Mouse (Mus musculus) ovary, postnatal 14 days (tissue): ENCODE results near the gene Spty2d1.
"Not testable (repeated sequence)": the region's sequence is repeated elsewhere in the genome, so short reads cannot be mapped to it uniquely, and the experiment has no call there.

Experiments used
- DNase-seq: peaks from one replicate; pipeline ENCODE4 v3.0.0; 2022; ENCODE audit warnings: low spot score

Spty2d1 gene

GRCm38 (mm10) chr7:47008168-47008993 lies at the start of gene Spty2d1:
TSS of gene Spty2d1 (minus strand) at chr7:47008411.
- DNase-seq = peak; percentile 99

GRCm38 (mm10) chr7:47056273-47056672 lies 48.1 kb upstream of the Spty2d1 start:
- no peak for DNase-seq

GRCm38 (mm10) chr7:47055744-47056143 lies 47.5 kb upstream of the Spty2d1 start:
- DNase-seq = no peak

GRCm38 (mm10) chr7:47054666-47055065 lies 46.5 kb upstream of the Spty2d1 start:
- no peak for DNase-seq

DNA sequence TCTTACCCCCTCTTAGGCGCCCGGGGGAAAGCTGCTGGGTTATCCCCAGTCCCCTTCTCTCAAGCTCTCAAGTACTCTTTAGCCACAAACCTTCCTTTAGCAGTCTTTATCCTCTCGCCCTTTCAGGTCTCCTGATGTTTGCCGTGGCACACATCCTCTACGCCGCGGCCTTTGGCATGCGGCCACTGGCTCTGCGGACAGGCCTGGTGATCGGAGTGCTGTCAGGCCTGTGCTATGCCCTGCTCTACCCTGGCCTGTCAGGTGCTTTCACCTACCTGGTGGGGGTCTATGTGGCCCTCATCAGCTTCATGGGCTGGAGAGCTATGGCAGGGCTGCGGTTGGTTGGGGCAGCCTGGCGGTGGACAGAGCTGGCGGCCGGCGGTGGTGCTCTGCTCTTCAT lies 45.1 kb upstream of the Spty2d1 start:
- DNase-seq = no peak

GRCm38 (mm10) chr7:47052276-47052675 lies 44.1 kb upstream of the Spty2d1 start:
- DNase-seq = peak; percentile 41

DNA sequence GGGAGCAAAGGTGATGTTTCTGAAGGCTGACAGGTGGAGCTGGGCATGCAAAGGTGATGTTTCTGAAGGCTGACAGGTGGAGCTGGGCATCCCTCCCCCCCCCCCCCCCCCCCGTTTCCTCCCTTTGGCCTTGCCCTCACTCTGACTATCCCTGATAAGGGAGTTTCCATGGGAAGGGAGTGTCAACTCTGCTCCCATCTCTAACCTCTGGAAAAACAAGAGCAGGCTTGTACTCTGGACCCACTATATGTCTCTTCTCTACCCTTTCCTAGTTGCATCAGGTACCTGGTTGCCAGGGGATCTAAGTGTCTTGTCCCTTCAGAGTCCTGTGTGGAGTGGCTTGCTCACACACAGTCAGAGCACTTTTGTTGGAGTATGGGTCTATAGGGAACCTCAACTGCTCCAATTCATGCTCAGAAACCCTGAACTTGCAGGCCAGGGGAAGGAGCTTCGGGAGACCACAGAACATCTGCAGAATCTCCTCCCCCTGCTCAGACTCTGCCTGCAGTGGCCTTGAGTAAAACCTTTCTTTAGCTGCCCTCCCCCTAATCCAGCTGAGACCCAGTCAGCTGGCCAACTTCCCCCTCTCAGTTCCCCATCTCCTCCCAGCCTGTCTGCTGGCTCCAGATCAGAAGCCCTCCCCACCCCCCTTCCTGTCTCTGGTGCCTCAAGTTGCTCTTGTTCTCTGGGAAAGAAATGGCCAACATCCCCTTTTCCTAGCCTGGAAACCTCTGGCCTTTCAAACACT lies 43.4 kb upstream of the Spty2d1 start:
- peak; percentile 49 for DNase-seq

DNA sequence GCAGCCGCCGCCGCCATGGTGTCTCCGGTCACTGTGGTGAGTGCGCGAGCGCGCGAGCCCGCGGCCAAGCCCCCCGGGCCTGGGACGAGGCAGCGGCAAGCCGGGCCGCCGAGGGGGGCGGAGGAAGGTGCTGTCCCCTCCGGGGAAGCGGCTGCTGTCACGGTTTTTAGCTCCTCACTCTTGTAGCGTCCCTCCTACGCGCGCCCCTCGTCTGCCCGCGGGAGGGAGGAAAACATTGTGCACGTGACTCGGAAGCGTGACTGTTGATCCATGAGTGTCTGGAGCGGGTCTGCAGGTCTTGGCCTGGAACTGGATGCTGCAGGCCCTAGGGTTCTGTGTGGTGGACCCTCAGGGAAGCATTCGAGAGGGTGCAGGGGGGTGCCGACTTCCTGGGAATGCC lies 42.6 kb upstream of the Spty2d1 start:
- no peak for DNase-seq

DNA sequence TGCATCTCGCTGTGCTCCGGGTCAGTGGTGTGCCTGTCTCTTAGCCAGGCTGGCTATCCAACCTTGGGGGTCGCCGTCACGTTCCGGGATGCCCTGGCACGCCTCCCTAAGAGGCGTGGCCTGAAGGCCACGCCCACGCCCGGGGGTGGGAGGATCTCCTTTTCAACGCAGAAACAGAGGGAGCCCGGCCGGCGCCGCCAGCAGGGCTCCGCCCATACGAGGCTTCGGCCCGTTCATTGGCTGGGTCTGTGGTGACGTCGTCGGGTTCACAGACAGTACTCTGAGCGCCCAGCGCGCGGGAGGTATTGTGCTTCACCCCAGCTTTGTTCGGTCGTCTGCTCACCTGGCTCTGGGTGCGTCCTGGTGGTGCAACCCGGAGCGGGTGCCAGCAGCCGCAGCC lies 42.2 kb upstream of the Spty2d1 start, which contains the start of gene Tmem86a:
Gene Tmem86a, plus strand, starts transcription at position 236 of the 400 bp plus-strand sequence.
- DNase-seq = peak; percentile 88

DNA sequence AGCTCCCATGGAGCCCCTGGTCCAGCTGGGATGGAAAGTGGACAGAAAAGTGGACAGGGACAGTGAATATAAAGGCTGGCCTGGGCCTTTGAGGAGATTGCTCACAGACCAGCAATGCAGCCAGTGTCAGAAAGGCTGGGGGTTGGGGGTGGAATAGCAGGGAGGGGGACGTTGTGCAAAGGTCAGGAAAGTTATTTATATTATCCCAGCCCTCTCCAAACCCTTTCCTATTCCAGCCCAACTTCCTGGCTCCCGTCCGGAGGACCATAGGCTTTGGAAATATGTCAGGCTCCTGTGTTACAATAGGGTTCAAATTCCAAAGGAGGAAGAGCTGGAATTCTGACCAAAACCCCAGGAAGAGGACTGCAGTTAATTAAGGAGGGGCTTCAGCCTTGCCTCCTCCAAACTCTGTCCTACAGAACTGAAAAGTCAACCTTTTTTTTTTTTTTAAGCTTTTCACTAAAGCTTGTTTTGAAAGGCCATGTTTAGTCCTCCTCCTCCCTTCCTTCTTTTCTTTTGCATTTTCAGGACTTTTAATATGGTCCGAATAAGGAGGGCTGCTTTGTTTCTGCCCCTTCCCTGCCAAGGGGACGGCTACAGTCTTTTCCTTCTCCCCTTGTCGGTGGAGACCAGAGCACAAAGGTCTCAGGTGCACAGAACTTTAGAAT lies 34.7 kb upstream of the Spty2d1 start:
- DNase-seq = no peak

DNA sequence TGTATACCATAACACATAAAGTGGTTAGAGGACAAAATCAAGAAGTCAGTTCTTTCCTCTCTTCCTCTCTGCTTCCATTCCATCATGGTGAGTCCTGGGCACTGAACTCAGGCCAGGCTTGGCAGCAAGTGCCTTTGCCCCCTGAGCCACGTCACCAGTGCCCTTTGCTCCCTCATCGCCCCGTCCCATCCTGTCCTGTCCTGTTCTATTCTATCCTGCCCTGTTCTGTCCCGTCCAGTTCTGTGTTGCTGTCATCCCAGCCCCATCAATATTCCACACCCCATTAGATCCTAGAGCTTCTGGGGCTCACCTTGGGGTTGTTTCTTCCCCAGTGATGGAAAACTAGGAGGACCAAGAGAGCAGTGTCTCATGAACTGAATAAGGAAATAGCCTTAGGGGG lies 33.9 kb upstream of the Spty2d1 start:
- DNase-seq = no peak

DNA sequence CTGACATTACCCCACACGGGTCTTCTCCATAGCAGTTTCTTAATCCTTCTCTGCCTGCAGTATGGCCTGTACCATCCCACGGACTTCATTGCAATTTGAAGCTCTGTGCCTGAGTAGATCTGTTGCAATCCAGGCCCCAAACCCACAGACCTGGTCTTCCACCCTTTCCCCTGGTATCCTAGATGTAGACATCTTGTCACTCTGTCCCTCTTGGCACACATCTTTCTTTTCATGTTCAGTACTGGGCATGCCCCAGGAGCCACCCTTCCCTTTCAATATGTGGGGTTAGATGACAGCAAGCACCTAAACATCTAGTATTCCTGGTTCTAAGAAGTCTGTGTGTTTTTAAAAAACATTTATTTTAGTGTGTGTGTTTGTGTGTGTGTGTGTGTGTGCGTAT lies 33.5 kb upstream of the Spty2d1 start:
- no peak for DNase-seq

DNA sequence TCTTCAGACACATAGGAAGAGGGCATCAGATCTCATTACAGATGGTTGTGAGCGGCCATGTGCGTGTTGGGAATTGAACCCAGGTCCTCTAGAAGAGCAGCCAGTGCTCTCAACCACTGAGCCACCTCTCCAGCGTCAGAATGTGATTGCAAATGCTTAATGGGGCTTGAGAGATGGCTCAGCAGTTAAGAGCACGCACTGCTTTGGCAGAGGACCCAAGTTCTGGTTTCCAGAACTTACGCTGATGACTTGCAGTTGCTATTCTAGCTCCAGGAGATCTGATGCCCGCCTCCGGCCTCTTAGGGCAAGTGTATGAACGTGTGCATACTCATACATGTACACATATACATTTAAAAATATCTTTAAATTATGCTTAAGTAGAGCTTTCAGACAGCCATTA lies 27.2 kb upstream of the Spty2d1 start:
- no peak for DNase-seq

GRCm38 (mm10) chr7:47034785-47035384 lies 26.7 kb upstream of the Spty2d1 start:
- no peak for DNase-seq

DNA sequence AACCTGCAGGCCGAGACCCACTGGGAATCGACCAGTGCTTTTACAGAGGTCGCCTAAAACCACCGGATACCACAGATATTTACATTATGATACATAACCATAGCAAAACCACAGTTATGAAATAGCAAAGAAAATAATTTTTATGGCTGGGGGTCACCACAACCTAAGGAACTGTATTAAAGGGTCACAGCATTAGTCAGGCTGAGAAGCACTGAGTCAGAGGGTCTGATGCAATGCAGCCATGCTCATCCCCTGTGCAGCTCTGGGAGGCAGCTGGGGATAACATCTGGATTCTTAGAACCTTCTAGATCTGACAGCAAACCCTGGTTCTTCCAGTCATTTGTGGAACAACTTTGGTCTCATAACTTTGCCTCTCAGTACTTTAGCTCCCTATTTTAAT lies 23.2 kb upstream of the Spty2d1 start:
- no peak for DNase-seq

DNA sequence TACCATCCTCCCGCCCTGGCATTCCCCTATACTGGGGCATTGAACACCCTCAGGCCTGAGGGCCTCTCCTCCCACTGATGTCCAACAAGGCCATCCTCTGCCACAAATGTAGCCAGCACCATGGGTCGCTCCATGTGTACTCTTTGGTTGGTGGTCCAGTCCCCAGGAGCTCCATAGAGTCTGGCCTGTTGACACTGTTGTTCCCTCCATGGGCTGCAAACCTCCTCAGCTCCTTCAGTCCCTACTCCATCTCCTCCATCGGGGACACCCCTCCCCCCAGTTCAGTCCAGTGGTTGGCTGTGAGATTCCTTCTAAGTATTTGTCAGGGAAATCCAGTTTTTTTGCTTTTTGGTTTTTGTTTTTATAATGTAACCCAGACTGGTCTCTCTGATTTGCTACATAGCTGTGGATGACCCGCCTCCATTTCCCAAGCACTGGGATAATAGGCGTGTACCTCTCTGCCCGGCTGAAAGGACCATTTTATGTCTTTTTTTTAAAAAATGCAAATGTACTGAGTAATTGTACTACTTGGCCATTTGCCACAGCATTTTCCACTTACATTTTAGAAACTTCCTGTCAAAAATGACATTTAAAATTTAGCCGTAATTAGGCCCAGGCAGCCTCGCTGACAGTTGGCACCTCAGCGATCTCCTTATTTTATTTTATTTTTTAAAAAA lies 22.4 kb upstream of the Spty2d1 start:
- no peak for DNase-seq

DNA sequence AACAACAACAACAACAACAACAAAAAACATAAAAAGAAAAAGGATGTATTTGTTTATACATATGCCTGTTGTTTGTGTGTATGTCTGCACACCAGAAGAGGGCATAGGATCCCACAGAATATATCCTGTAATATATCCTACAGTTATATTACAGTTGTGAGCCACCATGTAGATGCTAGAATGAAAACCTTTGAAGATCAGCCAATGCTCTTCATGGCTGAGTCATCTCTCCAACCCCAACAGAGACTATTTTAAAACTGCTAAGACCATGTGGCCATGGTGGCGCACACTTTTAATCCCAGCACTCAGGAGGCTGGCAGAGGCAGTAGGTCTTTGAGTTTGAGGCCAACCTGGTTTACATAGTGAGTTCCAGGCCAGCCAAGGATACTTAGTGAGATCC lies 19.3 kb upstream of the Spty2d1 start:
- DNase-seq = no peak

DNA sequence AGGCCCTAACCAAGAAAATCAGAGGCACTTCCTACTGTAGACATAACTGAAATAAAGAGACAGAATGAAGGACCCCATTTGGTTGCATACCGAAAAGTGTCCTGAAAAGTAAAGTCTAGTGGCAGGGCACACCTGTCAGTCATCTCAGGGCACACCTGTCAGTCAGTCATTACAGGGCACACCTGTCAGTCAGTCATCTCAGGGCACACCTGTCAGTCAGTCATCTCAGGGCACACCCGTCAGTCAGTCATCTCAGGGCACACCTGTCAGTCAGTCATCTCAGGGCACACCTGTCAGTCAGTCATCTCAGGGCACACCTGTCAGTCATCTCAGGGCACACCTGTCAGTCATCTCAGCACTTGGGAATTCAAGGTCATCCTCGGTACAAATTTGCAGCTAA lies 18.7 kb upstream of the Spty2d1 start:
- DNase-seq = not testable (repeated sequence)

DNA sequence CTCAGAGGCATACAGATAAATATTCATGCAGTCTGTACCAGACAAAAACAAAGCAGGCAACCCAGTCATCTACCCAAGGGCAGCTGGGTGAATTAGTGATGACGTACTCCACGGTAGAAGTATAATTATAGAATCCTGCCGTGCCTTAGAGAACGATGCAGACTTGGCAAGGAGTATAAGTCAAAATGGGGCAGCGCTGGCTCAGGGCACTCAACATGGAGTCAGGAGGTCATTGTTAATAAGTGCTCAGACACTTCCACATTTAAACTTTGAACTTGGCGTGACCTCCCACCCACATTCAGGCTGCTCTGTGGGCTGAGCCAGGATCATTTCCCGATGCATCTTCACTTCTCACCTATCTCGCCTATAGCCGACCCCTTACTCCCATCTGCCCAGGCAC lies 17.2 kb upstream of the Spty2d1 start:
- DNase-seq = no peak

DNA sequence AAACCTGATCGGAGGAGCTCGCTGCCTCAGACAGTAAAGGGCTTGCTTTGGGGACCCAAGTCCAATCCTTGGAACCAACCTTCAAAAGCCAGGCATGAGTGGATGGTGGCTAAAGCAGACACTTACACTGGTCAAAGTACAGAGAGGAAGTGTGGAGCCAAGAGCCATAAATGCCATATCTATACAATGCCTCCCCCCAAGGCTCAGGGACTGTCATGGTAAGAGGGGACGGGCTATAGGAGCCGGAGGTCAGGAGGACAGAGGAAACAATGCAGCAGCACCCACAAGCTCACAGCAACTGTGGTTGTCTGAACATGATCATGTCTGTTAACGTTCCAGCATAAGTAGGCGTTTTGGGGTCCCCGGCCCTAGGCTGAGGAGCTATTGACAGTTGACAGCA lies 16.2 kb upstream of the Spty2d1 start:
- no peak for DNase-seq

- peak; percentile 87 for DNase-seq
Measured at GRCm38 (mm10) chr7:47023530-47023929, 15.3 kb upstream of the Spty2d1 start.

DNA sequence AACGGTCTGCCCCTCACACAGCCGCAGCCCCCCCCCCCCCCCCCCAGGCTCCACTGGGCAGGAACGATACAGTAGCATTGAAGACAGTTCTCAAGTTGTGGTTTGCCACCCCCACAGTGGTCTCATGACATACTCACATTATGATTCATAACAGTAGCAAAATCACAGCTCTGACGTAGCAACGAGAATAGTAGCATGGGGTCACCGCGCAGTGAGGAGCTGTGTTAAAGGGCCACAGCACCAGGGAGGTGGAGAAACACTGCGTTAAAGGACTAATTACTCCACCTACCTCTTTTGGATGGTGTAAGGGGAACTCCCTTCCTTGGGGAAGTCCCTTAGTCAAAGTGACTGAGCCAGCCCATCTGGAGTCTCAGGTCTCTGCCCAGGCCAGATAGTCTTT lies 14.3 kb upstream of the Spty2d1 start:
- no peak for DNase-seq
